Mouse (Mus musculus): ENCODE measurements around the gene Olfm2. TPM values are rescaled to one million over a fixed set of nuclear protein-coding genes. Genes with fewer than 3 reads are reported as not detected.

The Olfm2 gene
- total RNA-seq, 1 experiment = 2.2 TPM

GRCm38 (mm10) chr9:20751477-20752029 is 5.4 kb upstream of the Olfm2 start:
- Histone ChIP-seq H3K36me3 (ENCODE audit: control insufficient read depth, insufficient read depth, low read length, poor library complexity, severe bottlenecking) (no peaks in the 10 kb centered on the region), H3K4me3 (ENCODE audit: insufficient read depth in 1 of 2, low read depth in 1 of 2, low read length in 2 of 2, poor library complexity in 1 of 2, severe bottlenecking in 1 of 2) (no peak overlapping the region), H3K9ac (ENCODE audit: insufficient read depth, low read depth, low read length, poor library complexity, severe bottlenecking) (no peak overlapping the region), H3K27ac (ENCODE audit: insufficient read depth, low read depth, low read length, poor library complexity, severe bottlenecking) (no peak overlapping the region), H3K4me1 (ENCODE audit: control insufficient read depth in 2 of 2, insufficient read depth in 2 of 2, low read length in 2 of 2, poor library complexity in 1 of 2) (peaks cover 8 to 24% of the 10 kb centered on the region in 2 experiments; a peak in 3 of 4 replicates), H3K9me3 (ENCODE audit: control insufficient read depth, insufficient read depth, low read depth, low read length) (no peaks in the 10 kb centered on the region)
- no peak for DNase-seq (ENCODE audit: low read depth, low spot score)
- in situ Hi-C loops (cut with MboI; ENCODE audit: low sequenced_read_pairs in 2 of 2, unreplicated experiment in 2 of 2) = no loop called here
- TF ChIP-seq CHD2 (IDR thresholded peaks at IDR 0.05; ENCODE audit: low read depth, low read length) = no peak; the same call in 1 of the 2 replicates
- TF ChIP-seq ZC3H11A (IDR thresholded peaks at IDR 0.05; ENCODE audit: borderline replicate concordance, low read depth, low read length) = no peak
- no peak for TF ChIP-seq MAFK (IDR thresholded peaks at IDR 0.05; ENCODE audit: insufficient read depth, low read depth, low read length)
- TF ChIP-seq HCFC1 (IDR thresholded peaks at IDR 0.05; ENCODE audit: borderline replicate concordance, insufficient read depth, low read length) = peak; percentile 98
- TF ChIP-seq ZNF384 (IDR thresholded peaks at IDR 0.05; ENCODE audit: low read depth, low read length) = no peak

GRCm38 (mm10) chr9:20749213-20749612 is 3.1 kb upstream of the Olfm2 start:
- TF ChIP-seq ZC3H11A (IDR thresholded peaks at IDR 0.05; ENCODE audit: borderline replicate concordance, low read depth, low read length) (no peak), MAFK (IDR thresholded peaks at IDR 0.05; ENCODE audit: insufficient read depth, low read depth, low read length) (no peak), HCFC1 (IDR thresholded peaks at IDR 0.05; ENCODE audit: borderline replicate concordance, insufficient read depth, low read length) (no peak), CHD2 (IDR thresholded peaks at IDR 0.05; ENCODE audit: low read depth, low read length) (no peak), ZNF384 (IDR thresholded peaks at IDR 0.05; ENCODE audit: low read depth, low read length) (no peak)
- Histone ChIP-seq H3K9ac (ENCODE audit: insufficient read depth, low read depth, low read length, poor library complexity, severe bottlenecking) (no peak overlapping the region), H3K9me3 (ENCODE audit: control insufficient read depth, insufficient read depth, low read depth, low read length) (no peaks in the 10 kb centered on the region), H3K4me1 (ENCODE audit: control insufficient read depth in 2 of 2, insufficient read depth in 2 of 2, low read length in 2 of 2, poor library complexity in 1 of 2) (peaks cover 7 to 28% of the 10 kb centered on the region in 2 experiments; a peak in 3 of 4 replicates), H3K36me3 (ENCODE audit: control insufficient read depth, insufficient read depth, low read length, poor library complexity, severe bottlenecking) (no peaks in the 10 kb centered on the region), H3K4me3 (ENCODE audit: insufficient read depth in 1 of 2, low read depth in 1 of 2, low read length in 2 of 2, poor library complexity in 1 of 2, severe bottlenecking in 1 of 2) (no peak overlapping the region), H3K27ac (ENCODE audit: insufficient read depth, low read depth, low read length, poor library complexity, severe bottlenecking) (no peak overlapping the region)
- in situ Hi-C loops (cut with MboI; ENCODE audit: low sequenced_read_pairs in 2 of 2, unreplicated experiment in 2 of 2) = no loop called here
- no peak for DNase-seq (ENCODE audit: low read depth, low spot score)

- Histone ChIP-seq H3K36me3 (ENCODE audit: control insufficient read depth, insufficient read depth, low read length, poor library complexity, severe bottlenecking) (no peaks in the 10 kb centered on the region), H3K9me3 (ENCODE audit: control insufficient read depth, insufficient read depth, low read depth, low read length) (no peaks in the 10 kb centered on the region), H3K4me1 (ENCODE audit: control insufficient read depth in 2 of 2, insufficient read depth in 2 of 2, low read length in 2 of 2, poor library complexity in 1 of 2) (peaks cover 7 to 28% of the 10 kb centered on the region in 2 experiments; a peak in 3 of 4 replicates), H3K9ac (ENCODE audit: insufficient read depth, low read depth, low read length, poor library complexity, severe bottlenecking) (no peak overlapping the region), H3K27ac (ENCODE audit: insufficient read depth, low read depth, low read length, poor library complexity, severe bottlenecking) (no peak overlapping the region), H3K4me3 (ENCODE audit: insufficient read depth in 1 of 2, low read depth in 1 of 2, low read length in 2 of 2, poor library complexity in 1 of 2, severe bottlenecking in 1 of 2) (no peak overlapping the region)
- no peak for DNase-seq (ENCODE audit: low read depth, low spot score)
- TF ChIP-seq HCFC1 (IDR thresholded peaks at IDR 0.05; ENCODE audit: borderline replicate concordance, insufficient read depth, low read length) = no peak
- TF ChIP-seq CHD2 (IDR thresholded peaks at IDR 0.05; ENCODE audit: low read depth, low read length) = no peak
- TF ChIP-seq MAFK (IDR thresholded peaks at IDR 0.05; ENCODE audit: insufficient read depth, low read depth, low read length) = no peak
- TF ChIP-seq ZNF384 (IDR thresholded peaks at IDR 0.05; ENCODE audit: low read depth, low read length) = no peak
- no peak for TF ChIP-seq ZC3H11A (IDR thresholded peaks at IDR 0.05; ENCODE audit: borderline replicate concordance, low read depth, low read length)
- in situ Hi-C loops (cut with MboI; ENCODE audit: low sequenced_read_pairs in 2 of 2, unreplicated experiment in 2 of 2) = no loop called here
These were observed 2.4 kb upstream of the Olfm2 start for GRCm38 (mm10) chr9:20748540-20748939.

DNA sequence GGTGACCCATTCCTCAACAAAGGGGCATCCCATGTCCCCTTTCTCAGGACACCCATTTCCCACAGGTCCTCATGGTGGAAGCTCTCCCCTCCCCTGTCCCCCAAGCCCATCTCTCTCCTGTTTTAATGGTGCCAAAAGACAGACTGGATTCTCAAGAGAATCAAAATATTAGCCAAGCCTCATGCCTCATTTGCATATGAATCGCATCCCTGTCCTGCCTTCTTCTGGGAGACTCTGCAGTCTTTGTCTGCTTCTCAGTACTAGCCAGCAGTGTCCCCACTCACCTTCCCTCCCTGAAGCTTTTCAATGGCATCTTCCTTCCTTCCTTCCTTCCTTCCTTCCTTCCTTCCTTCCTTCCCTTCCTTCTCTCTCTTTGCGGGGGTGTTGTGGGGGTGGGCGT is 1.5 kb upstream of the Olfm2 start:
- H3K4me3 ChIP-seq (ENCODE audit: insufficient read depth in 1 of 2, low read depth in 1 of 2, low read length in 2 of 2, poor library complexity in 1 of 2, severe bottlenecking in 1 of 2) = no peak overlapping the region
- in situ Hi-C loops (cut with MboI; ENCODE audit: low sequenced_read_pairs in 2 of 2, unreplicated experiment in 2 of 2) = no loop called here
- H3K4me1 ChIP-seq (ENCODE audit: control insufficient read depth in 2 of 2, insufficient read depth in 2 of 2, low read length in 2 of 2, poor library complexity in 1 of 2) = peaks cover 7 to 28% of the 10 kb centered on the region in 2 experiments; a peak in 3 of 4 replicates
- no peaks in the 10 kb centered on the region for H3K9me3 ChIP-seq (ENCODE audit: control insufficient read depth, insufficient read depth, low read depth, low read length)
- H3K27ac ChIP-seq (ENCODE audit: insufficient read depth, low read depth, low read length, poor library complexity, severe bottlenecking) = no peak overlapping the region
- TF ChIP-seq MAFK (IDR thresholded peaks at IDR 0.05; ENCODE audit: insufficient read depth, low read depth, low read length) (no peak), HCFC1 (IDR thresholded peaks at IDR 0.05; ENCODE audit: borderline replicate concordance, insufficient read depth, low read length) (no peak), ZNF384 (IDR thresholded peaks at IDR 0.05; ENCODE audit: low read depth, low read length) (no peak), ZC3H11A (IDR thresholded peaks at IDR 0.05; ENCODE audit: borderline replicate concordance, low read depth, low read length) (no peak), CHD2 (IDR thresholded peaks at IDR 0.05; ENCODE audit: low read depth, low read length) (no peak)
- H3K9ac ChIP-seq (ENCODE audit: insufficient read depth, low read depth, low read length, poor library complexity, severe bottlenecking) = no peak overlapping the region
- H3K36me3 ChIP-seq (ENCODE audit: control insufficient read depth, insufficient read depth, low read length, poor library complexity, severe bottlenecking) = no peaks in the 10 kb centered on the region
- DNase-seq (ENCODE audit: low read depth, low spot score) = no peak

All from ES-E14 (cell line).